Mouse (Mus musculus): Measurements from ENCODE around the gene Gm5795. TPM values are rescaled to one million over a fixed set of nuclear protein-coding genes. Genes with fewer than 3 reads are reported as not detected.
A peak's percentile ranks its signal among the peaks of the same experiment; 100 is the strongest.
"Not testable (repeated sequence)": the region's sequence is repeated elsewhere in the genome, so short reads cannot be mapped to it uniquely, and the experiment has no call there.

Gm5795 gene
- total RNA-seq (2021), result not detected
- long read RNA-seq, experiment 1, result 0 reads
- long read RNA-seq, experiment 2, result 0 reads

DNA sequence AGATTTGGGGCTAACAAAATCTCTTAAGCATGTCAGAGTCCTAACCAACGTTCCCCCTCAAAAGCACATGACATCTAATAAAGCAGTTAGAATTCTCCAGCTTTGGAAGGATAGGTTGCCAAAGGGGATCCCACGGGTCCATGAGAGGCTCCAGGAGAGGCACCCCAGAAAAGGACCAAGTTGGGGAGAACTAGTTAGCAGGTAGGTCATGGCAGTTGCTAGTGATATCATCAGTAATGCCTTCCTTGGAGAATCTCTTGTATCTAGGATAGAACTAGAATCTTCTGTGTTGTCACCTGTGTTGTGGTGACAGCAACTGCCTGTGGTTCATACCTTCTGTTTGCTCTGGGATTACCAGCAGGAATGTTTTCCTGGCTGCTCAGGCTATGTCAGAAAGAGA lies at the start of gene Gm5795:
TSS of gene Gm5795 (plus strand) at position 301 of the 400 bp plus-strand sequence.
- intact Hi-C loops (cut with DNase I); DNase-seq (ENCODE audit: low spot score in 2 of 2): not testable (repeated sequence)

DNA sequence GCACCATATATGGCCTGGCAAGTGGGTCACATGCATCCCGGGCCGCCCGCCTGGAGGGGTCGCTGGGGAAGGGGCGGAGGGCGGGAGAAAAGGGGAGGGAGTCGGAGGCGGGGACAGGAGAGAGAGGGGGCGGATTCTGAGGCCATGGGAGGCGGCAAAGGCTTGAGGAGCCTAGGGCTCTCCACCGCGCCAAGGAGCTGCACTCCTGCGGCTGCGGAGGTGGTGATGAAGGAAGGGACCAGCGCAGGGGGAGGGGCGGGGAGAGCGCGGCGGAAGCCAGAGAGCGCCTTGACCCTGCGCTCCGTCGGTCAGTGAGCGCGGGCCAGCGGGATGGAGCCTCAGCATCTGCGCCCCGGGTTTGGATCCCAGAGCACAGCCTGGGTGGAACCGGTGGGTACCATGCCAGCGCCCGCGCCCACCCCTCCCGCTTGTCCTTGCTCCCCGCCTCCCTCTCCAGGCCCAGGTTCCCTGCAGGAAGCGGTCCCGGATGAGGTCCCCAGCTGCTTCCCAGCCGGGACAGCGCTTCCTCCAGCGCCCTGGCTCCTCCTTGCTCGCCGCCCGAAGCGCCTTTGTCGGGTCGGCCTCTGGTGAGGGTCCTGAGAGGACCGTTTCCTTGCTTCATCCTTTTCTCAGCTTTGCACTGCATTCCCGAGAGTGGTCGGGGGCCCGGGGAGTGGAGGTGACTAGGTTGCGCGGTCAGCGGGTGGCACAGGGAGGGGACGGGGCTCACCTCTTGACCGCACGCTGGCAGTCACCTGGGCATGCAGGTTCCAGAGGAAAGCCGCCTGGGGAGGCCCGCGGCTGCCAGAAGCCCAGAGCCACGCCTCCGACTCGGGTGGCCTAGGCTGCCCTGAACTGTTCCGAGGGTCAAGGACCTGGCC lies 20.5 kb downstream of the Gm5795 start, which contains the start of gene D830030K20Rik:
TSS of gene D830030K20Rik (plus strand) at position 217 of the 881 bp plus-strand sequence.
- DNase-seq (ENCODE audit: low spot score in 2 of 2), result not testable (repeated sequence)

DNA sequence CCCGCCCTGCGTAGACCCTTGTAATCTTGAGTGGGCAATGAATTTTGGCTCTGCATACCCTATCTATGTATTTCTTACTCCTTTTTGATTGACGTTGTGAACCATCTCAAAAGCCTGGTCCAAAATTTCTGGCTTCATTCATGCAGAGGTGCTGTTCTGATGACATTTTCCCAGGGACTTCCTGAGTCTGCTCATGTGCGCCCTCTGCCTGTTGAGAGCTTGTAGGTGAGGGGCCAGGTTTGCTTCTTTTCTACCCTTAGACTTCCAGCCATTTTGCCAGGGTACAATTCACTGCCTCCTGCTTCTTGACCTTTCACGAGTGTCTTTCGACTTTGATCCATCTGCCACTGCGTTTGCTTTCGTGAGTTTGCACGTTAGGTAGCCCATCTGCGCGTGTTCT lies 21.3 kb downstream of the Gm5795 start:
- intact Hi-C loops (cut with DNase I), result not testable (repeated sequence)
- DNase-seq (ENCODE audit: low spot score in 2 of 2), result peak in 1 of 2 experiments; percentile 22

More for the DNA sequence above, 20.5 kb downstream of the Gm5795 start, which contains the start of gene D830030K20Rik:
- intact Hi-C loops (cut with DNase I), result not testable (repeated sequence)

Other genes starting within 250 kb of the Gm5795 start
- not detected for gene Gm2888, start 158.3 kb upstream of the Gm5795 start, total RNA-seq (2021)
- gene Gm2897, start 139.0 kb upstream of the Gm5795 start, total RNA-seq (2021), result under 1 TPM in 1 of 2 experiments, not detected in 1; 0.29 TPM
- not detected for gene Gm10340, start 54.3 kb upstream of the Gm5795 start, total RNA-seq (2021)
- gene D830030K20Rik, start 20.2 kb downstream of the Gm5795 start, total RNA-seq (2021), result 1 to 10 TPM; 3.8 to 5.2 TPM
- not detected for gene Gm2956, start 144.4 kb downstream of the Gm5795 start, total RNA-seq (2021)
- gene Gm10413, start 206.8 kb downstream of the Gm5795 start, total RNA-seq (2021), result not detected
- 1 to 10 TPM; 2.9 to 3.6 TPM for gene Gm10409, start 224.4 kb downstream of the Gm5795 start, total RNA-seq (2021)
- gene Gm3005, start 239.8 kb downstream of the Gm5795 start, total RNA-seq (2021), result 1 to 10 TPM in 1 of 2 experiments, under 1 TPM in 1; 0.70 to 2.3 TPM

Measured in left cerebral cortex, postnatal 14 days (tissue).